Mouse (Mus musculus): ENCODE data around the gene Rpusd4. TPM values are rescaled to one million over a fixed set of nuclear protein-coding genes. Genes with fewer than 3 reads are reported as not detected.

Rpusd4 gene
- polyA plus RNA-seq, 1 experiment from 2014 or later, result 20.3 TPM

GRCm38 (mm10) chr9:35320288-35320687, 52.6 kb downstream of the Rpusd4 start:
- no peak overlapping the region for H3K4me2 ChIP-seq (replicated peaks)
- WGBS, result 93% methylated on average over 4 of the region's 4 CpGs
- H3K9me3 ChIP-seq, result no peaks in the 10 kb centered on the region
- no peak overlapping the region for H3K4me3 ChIP-seq
- H3K36me3 ChIP-seq, result no peaks in the 10 kb centered on the region
- no peak for ATAC-seq (replicated peaks)
- H3K27me3 ChIP-seq, result peaks cover 4% of the 10 kb centered on the region; the same call in 1 of the 2 replicates
- peaks cover 20% of the 10 kb centered on the region for H3K4me1 ChIP-seq
- H3K27ac ChIP-seq (replicated peaks), result no peak overlapping the region
- no peak overlapping the region for H3K9ac ChIP-seq (replicated peaks)

- no peaks in the 10 kb centered on the region for H3K36me3 ChIP-seq
- no peaks in the 10 kb centered on the region for H3K27me3 ChIP-seq
- ATAC-seq (replicated peaks), result no peak
- no peak overlapping the region for H3K27ac ChIP-seq (replicated peaks)
- no peak overlapping the region for H3K4me3 ChIP-seq
- H3K9ac ChIP-seq (replicated peaks), result no peak overlapping the region
- H3K4me2 ChIP-seq (replicated peaks), result no peak overlapping the region
- peaks cover 2% of the 10 kb centered on the region; the same call in 1 of the 2 replicates for H3K4me1 ChIP-seq
- 88% methylated on average over 4 of the region's 4 CpGs for WGBS
- H3K9me3 ChIP-seq, result no peaks in the 10 kb centered on the region
Measured at GRCm38 (mm10) chr9:35323974-35324373, 56.3 kb downstream of the Rpusd4 start.

GRCm38 (mm10) chr9:35324571-35324970, 56.9 kb downstream of the Rpusd4 start:
- ATAC-seq (replicated peaks), result no peak
- Histone ChIP-seq H3K36me3 (no peaks in the 10 kb centered on the region), H3K27ac (replicated peaks) (no peak overlapping the region), H3K27me3 (no peaks in the 10 kb centered on the region), H3K4me2 (replicated peaks) (no peak overlapping the region), H3K4me1 (no peaks in the 10 kb centered on the region), H3K9me3 (no peaks in the 10 kb centered on the region), H3K4me3 (no peak overlapping the region), H3K9ac (replicated peaks) (no peak overlapping the region)
- WGBS, result 51% methylated on average over 2 of the region's 2 CpGs

- H3K4me2 ChIP-seq (replicated peaks), result no peak overlapping the region
- H3K4me1 ChIP-seq, result peaks cover 19% of the 10 kb centered on the region
- no peaks in the 10 kb centered on the region for H3K9me3 ChIP-seq
- WGBS, result 44% methylated on average over 7 of the region's 7 CpGs
- no peaks in the 10 kb centered on the region for H3K36me3 ChIP-seq
- no peak overlapping the region for H3K27ac ChIP-seq (replicated peaks)
- no peak for ATAC-seq (replicated peaks)
- no peak overlapping the region for H3K4me3 ChIP-seq
- no peak overlapping the region for H3K9ac ChIP-seq (replicated peaks)
- no peaks in the 10 kb centered on the region for H3K27me3 ChIP-seq
Measured at GRCm38 (mm10) chr9:35326644-35327263, 59.1 kb downstream of the Rpusd4 start.

Other genes starting within 250 kb of the Rpusd4 start
- gene St3gal4, start 148.6 kb upstream of the Rpusd4 start, polyA plus RNA-seq (2015; fragmentation: Nextera tagmentation; extraction: Ambion mirVana), result 13.7 and 13.8 TPM in 2 replicates
- gene Dcps, start 91.8 kb upstream of the Rpusd4 start, polyA plus RNA-seq (2015; fragmentation: Nextera tagmentation; extraction: Ambion mirVana), result 85.6 and 91.2 TPM in 2 replicates
- gene Srpr, start 67.7 kb upstream of the Rpusd4 start, polyA plus RNA-seq (2015; fragmentation: Nextera tagmentation; extraction: Ambion mirVana), result 49.4 and 54.4 TPM in 2 replicates
- gene Tirap, start 67.6 kb upstream of the Rpusd4 start, polyA plus RNA-seq (2015; fragmentation: Nextera tagmentation; extraction: Ambion mirVana), result 3.8 and 4.4 TPM in 2 replicates
- 42.8 and 43.4 TPM in 2 replicates for gene Foxred1, start 56.8 kb upstream of the Rpusd4 start, polyA plus RNA-seq (2015; fragmentation: Nextera tagmentation; extraction: Ambion mirVana)
- gene Fam118b, start 60 bp upstream of the Rpusd4 start, polyA plus RNA-seq (2015; fragmentation: Nextera tagmentation; extraction: Ambion mirVana), result 85.3 and 92.9 TPM in 2 replicates
- 15.0 and 18.2 TPM in 2 replicates for gene Cdon, start 153.3 kb downstream of the Rpusd4 start, polyA plus RNA-seq (2015; fragmentation: Nextera tagmentation; extraction: Ambion mirVana)

Data from forebrain, embryonic 15.5 days (tissue).